Mouse (Mus musculus) limb, embryonic 13.5 days (tissue): ENCODE data around the gene Arvcf. TPM values are rescaled to one million over a fixed set of nuclear protein-coding genes. Genes with fewer than 3 reads are reported as not detected.
A peak's percentile ranks its signal among the peaks of the same experiment; 100 is the strongest.

Experiments used
- ATAC-seq: fragments of 200-750 bp; cut with Nextera tagmentation; 2 replicates; pipeline ENCODE4 v1.8.0; 2017; ENCODE audit warnings: low read depth, moderate number of reproducible peaks, moderate TSS enrichment; ENCODE audit not compliant: low FRiP score
- H3K27ac ChIP-seq: fragments of 300-500 bp; sonication (generic); 2 replicates; pipeline ENCODE4 v1.5.1; 2015; ENCODE audit warnings: inconsistent platforms, mild to moderate bottlenecking, moderate library complexity
- H3K27me3 ChIP-seq: fragments of 300-500 bp; sonication (generic); 2 replicates; pipeline ENCODE4 v1.6.1; 2015; ENCODE audit warnings: mild to moderate bottlenecking, inconsistent platforms
- H3K36me3 ChIP-seq: fragments of 300-500 bp; sonication (generic); 2 replicates; pipeline ENCODE4 v1.6.1; 2015; ENCODE audit warnings: inconsistent platforms, mild to moderate bottlenecking, moderate library complexity
- H3K4me1 ChIP-seq: fragments of 300-500 bp; sonication (generic); 2 replicates; pipeline ENCODE4 v1.6.1; 2015; ENCODE audit warnings: inconsistent platforms
- H3K4me2 ChIP-seq: fragments of 300-500 bp; sonication (generic); replicated peaks from 2 replicates; pipeline ENCODE4 v1.6.1; 2015; ENCODE audit warnings: inconsistent platforms, mild to moderate bottlenecking, moderate library complexity
- H3K4me3 ChIP-seq: fragments of 300-500 bp; sonication (generic); 2 replicates; pipeline ENCODE4 v1.5.1; 2015; ENCODE audit warnings: moderate library complexity, mild to moderate bottlenecking, inconsistent platforms
- H3K9ac ChIP-seq: fragments of 300-500 bp; sonication (generic); 2 replicates; pipeline ENCODE4 v1.6.1; 2015; ENCODE audit warnings: mild to moderate bottlenecking, inconsistent platforms
- H3K9me3 ChIP-seq: fragments of 300-500 bp; sonication (generic); 2 replicates; pipeline ENCODE4 v1.6.1; 2016; ENCODE audit warnings: inconsistent platforms
- WGBS: fragments of 180-500 bp; shearing (Covaris S2); methylation state at CpG from one replicate; pipeline ENCODE4 v1.1.7; 2015; 5-methylcytosine and 5-hydroxymethylcytosine counted together
- polyA plus RNA-seq: library from polyadenylated mRNA; unstranded; fragments of >200 nt; fragmentation: Nextera tagmentation; extraction: Ambion mirVana; gene quantifications from 2 replicates; pipeline ENCODE4 v1.2.1, GENCODE M21; 2015

Arvcf gene
- polyA plus RNA-seq, 1 experiment from 2014 or later, result 29.8 TPM

DNA sequence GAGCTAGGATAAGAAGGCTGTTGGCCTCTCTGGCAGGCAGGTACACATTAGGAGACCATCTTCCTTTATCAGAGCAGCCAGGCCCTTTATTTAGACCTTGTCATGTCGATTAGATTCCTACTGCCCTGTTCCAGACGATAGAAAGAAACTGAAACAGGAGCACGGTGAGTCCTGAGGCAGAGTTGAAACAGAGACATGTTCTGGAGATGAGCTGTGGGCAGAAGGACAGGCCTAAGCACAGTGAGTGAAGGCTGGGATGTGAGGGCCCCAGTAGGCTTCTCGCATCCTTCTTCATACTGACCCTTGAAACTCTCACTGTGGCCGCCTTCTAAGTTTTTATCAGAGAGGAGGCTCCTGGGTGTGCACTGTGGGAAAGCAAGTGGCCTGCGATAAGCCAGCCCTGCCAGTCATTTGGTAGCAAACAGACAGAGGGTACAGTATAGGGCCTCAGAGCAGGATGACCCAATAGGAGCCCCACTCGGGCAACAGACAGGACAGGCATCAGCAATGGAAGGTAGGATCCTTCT, 80.6 kb downstream of the Arvcf start:
- H3K4me1 ChIP-seq, result peaks cover 37% of the 10 kb centered on the region
- no peak overlapping the region for H3K27ac ChIP-seq
- no peaks in the 10 kb centered on the region for H3K9me3 ChIP-seq
- no peak for ATAC-seq
- no peak overlapping the region for H3K4me3 ChIP-seq
- WGBS, result 88% methylated on average over 7 of the region's 7 CpGs
- H3K9ac ChIP-seq, result no peak overlapping the region; the same call in 1 of the 2 replicates
- H3K27me3 ChIP-seq, result no peaks in the 10 kb centered on the region
- H3K36me3 ChIP-seq, result peaks cover under 1% of the 10 kb centered on the region
- no peak overlapping the region for H3K4me2 ChIP-seq

DNA sequence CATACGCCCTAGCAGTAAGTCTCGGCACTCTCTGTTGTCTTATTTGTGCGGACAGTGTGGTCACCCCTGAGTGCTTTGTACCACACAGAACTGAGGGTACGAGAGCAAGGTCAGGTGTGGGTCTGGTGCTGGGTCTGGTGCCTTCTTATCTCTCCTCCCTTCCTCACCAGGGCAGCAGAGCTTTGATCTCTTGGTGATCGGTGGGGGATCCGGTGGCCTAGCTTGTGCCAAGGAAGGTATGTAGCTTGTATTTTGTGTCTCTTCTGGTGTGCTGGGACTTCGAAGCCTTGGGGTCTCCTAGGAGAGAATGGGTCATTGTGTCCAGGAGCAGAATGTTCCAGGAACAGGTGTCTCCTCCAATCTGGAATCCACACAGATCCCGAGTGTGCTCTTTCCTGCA, 81.7 kb downstream of the Arvcf start:
- Histone ChIP-seq H3K4me3 (no peak overlapping the region), H3K9me3 (no peaks in the 10 kb centered on the region), H3K4me1 (peaks cover 27% of the 10 kb centered on the region), H3K4me2 (no peak overlapping the region), H3K27ac (no peak overlapping the region), H3K9ac (no peak overlapping the region), H3K36me3 (no peaks in the 10 kb centered on the region), H3K27me3 (no peaks in the 10 kb centered on the region)
- WGBS, result 91% methylated on average over 8 of the region's 8 CpGs
- no peak for ATAC-seq

DNA sequence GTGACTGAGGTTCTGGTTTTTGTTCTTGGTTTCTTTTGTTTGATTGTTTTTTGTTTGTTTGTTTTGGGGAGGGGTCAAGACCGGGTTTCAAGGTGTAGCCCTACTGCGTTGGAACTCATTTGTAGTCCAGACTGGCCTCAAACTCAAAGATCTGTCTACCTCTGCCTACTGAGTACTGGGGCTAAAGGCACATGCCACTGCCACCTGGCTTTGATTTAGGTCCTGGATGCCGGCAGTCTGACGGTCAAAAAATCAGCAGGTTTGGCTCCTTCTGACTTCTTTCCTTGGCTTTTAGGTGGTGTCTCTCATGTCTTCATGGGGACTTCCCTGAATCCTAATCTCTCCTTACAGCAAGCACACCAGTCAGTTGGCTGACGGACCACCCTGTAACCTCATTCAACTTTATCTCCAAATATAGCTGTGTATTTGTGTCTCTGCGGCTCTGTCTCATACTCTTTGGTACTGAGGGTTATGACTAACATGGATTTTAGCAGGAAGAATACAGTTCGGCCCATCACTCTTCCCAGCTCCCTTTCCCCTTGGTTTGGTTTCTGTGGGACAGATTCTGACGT, 82.7 kb downstream of the Arvcf start:
- peaks cover 5% of the 10 kb centered on the region; the same call in 1 of the 2 replicates for H3K36me3 ChIP-seq
- no peak overlapping the region for H3K4me3 ChIP-seq
- ATAC-seq, result no peak
- no peak overlapping the region for H3K27ac ChIP-seq
- H3K9me3 ChIP-seq, result peaks cover 5% of the 10 kb centered on the region; the same call in 1 of the 2 replicates
- no peak overlapping the region for H3K9ac ChIP-seq
- WGBS, result 62% methylated on average over 8 of the region's 8 CpGs
- H3K4me1 ChIP-seq, result peaks cover 16% of the 10 kb centered on the region
- H3K27me3 ChIP-seq, result no peaks in the 10 kb centered on the region
- H3K4me2 ChIP-seq, result no peak overlapping the region

DNA sequence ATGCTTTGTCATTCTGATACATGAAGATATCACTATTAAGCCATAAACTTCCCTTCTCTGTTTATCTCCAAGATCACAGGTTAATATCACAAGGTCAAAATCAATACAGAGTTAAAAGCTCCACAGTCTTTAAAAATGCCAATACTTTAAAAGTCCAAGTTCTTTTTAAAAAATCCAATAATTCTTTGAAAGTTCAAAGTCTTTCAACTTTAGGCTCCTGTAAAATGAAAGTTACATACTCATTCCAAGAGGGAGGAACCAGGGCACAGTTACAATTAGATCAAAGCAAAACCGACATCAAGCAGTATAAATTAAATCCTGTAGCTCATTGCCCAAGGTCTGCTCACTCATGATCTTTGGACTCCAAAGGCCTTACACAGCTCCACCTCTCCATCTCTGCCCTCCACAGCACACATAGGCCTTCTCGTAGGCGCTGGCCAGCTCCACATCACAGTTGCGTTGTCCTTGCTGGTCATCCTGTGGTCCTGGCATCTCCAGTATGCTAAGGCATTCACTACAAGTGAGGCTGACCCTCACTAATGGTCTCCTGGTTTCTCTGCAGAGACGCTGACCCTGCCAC, 85.4 kb downstream of the Arvcf start:
- H3K9ac ChIP-seq, result no peak overlapping the region
- H3K27me3 ChIP-seq, result no peaks in the 10 kb centered on the region
- peaks cover 5% of the 10 kb centered on the region; the same call in 1 of the 2 replicates for H3K9me3 ChIP-seq
- no peak for ATAC-seq
- H3K4me1 ChIP-seq, result 0 out of 2 replicates have a peak, but pooled peaks cover 5% of the 10 kb centered on the region
- H3K36me3 ChIP-seq, result peaks cover 17% of the 10 kb centered on the region
- H3K27ac ChIP-seq, result no peak overlapping the region
- WGBS, result 91% methylated on average over 5 of the region's 5 CpGs
- H3K4me2 ChIP-seq, result no peak overlapping the region
- no peak overlapping the region for H3K4me3 ChIP-seq

DNA sequence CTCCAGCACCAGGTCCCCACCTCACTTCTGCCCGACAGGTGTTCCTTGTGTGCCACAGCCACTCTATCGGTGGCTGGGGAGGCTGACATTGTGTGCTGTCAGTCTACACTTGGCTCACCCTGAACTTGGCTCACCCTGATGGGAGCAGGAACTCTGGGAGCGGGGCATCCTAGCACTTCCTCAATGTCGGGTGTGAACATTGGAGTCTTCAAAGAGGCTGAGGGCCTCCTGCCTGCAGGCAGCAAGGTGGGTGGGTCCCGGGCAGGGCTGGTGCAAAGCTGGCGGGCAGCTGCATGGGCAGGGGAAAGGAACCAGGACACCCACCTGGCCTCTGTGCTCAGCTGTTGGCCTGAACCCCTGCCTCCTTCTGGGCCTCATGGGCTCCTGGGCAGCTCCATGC, 88.1 kb downstream of the Arvcf start:
- Histone ChIP-seq H3K4me1 (no peaks in the 10 kb centered on the region), H3K9ac (no peak overlapping the region), H3K9me3 (peaks cover 5% of the 10 kb centered on the region; the same call in 1 of the 2 replicates), H3K36me3 (peaks cover 24% of the 10 kb centered on the region), H3K4me3 (no peak overlapping the region), H3K4me2 (no peak overlapping the region), H3K27ac (no peak overlapping the region), H3K27me3 (no peaks in the 10 kb centered on the region)
- no peak for ATAC-seq
- WGBS, result 83% methylated on average over 6 of the region's 6 CpGs

DNA sequence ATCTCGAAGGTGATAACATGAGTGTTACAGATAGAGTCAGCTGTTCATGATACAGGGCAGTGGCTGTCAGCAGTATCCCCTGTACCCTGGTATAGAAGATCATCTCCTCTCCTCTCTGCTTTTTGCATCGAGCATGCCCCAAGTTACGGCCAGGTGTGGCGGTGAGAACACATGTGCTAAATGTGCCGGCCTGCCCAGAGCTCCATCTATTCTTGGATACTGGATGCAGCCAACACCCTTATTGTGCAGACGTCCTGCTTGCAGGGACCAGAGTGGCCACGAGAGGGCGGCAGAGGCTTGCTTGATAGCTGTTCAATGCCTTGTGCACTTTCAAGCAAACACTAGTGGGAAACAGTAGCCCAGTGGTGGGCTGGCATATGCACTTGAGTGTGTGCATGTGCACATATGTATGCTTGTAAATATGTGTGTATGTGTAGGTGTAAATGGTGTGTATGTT, 95.4 kb downstream of the Arvcf start:
- no peak overlapping the region for H3K27ac ChIP-seq
- H3K9me3 ChIP-seq, result no peaks in the 10 kb centered on the region
- no peak overlapping the region for H3K4me2 ChIP-seq
- no peaks in the 10 kb centered on the region for H3K27me3 ChIP-seq
- H3K36me3 ChIP-seq, result peaks cover 21% of the 10 kb centered on the region
- H3K9ac ChIP-seq, result no peak overlapping the region
- ATAC-seq, result peak; percentile 83
- H3K4me3 ChIP-seq, result no peak overlapping the region
- 22% methylated on average over 8 of the region's 8 CpGs for WGBS
- H3K4me1 ChIP-seq, result peaks cover 15% of the 10 kb centered on the region

DNA sequence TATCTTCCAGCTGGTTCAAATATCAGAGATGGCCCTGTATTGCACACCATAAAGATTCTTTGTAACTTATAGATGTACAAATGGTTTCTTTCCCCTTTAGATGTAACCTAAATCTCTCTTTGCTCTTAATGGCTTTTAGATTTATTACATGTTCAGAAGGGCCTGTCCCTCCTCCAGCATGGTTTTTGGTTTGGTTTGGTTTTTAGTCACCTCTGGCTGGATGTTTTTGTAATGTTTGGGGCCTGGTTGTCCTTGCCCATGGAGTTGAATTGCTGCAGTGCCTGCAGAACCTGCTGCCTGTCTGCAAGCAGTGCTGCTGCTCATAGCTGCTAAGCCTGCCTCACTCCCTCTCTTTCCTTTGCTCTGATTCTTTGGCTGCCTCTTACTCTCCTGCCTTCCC, 99.3 kb downstream of the Arvcf start:
- Histone ChIP-seq H3K36me3 (peaks cover 9% of the 10 kb centered on the region), H3K27ac (peak overlapping the region; percentile 67; the same call in 1 of the 2 replicates), H3K27me3 (no peaks in the 10 kb centered on the region), H3K9ac (peak overlapping the region; percentile 39), H3K4me2 (no peak overlapping the region), H3K9me3 (no peaks in the 10 kb centered on the region), H3K4me1 (peaks cover 38% of the 10 kb centered on the region), H3K4me3 (no peak overlapping the region)
- ATAC-seq, result no peak

DNA sequence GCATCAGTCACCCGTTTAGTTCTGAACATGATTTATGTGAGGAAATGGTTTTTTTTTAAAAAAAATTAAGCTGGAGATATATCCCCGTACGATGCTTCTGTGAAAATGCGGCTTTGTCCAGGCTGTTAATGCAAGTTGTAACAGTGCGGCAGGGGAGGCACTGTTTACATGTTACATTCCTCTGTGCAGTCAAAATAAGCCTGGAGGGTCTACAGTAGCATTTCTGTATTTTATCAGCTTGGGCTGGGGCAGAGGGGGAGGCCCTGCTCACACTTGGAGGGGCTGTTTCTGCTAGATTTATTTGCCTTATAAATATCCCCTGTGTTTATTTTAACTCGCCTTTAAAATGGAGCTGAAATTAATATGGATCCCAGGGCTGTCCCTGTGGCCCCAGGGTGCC, 100.1 kb downstream of the Arvcf start:
- WGBS, result 34% methylated on average over 6 of the region's 6 CpGs
- Histone ChIP-seq H3K4me3 (no peak overlapping the region), H3K9ac (no peak overlapping the region), H3K4me1 (peaks cover 42% of the 10 kb centered on the region), H3K36me3 (peaks cover 9% of the 10 kb centered on the region), H3K9me3 (no peaks in the 10 kb centered on the region), H3K27ac (0 out of 2 replicates have a peak overlapping the region, but pooled peaks have one; percentile 22), H3K4me2 (no peak overlapping the region), H3K27me3 (no peaks in the 10 kb centered on the region)
- no peak for ATAC-seq

DNA sequence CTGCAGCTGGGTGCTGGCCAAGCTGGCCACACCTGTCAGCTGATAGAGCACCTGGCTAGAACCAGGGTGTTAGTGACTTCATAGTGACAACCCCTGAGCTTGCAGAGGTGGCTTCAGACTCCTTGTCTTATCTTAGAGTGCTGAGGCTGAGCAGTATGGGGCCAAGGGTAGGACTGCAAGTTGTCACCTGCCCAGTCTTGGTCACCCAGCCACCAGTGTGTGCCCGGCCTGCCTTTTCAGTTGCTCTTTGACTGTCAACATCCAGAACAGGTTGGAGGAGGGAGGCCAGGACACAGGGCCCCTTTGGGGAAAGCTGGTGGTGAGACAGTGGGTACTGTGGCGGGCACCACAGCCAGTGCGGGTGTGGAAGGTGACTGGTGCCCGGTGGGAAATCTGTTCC, 101.0 kb downstream of the Arvcf start:
- Histone ChIP-seq H3K4me3 (no peak overlapping the region), H3K4me1 (peaks cover 42% of the 10 kb centered on the region), H3K4me2 (no peak overlapping the region), H3K27me3 (no peaks in the 10 kb centered on the region), H3K9me3 (no peaks in the 10 kb centered on the region), H3K27ac (no peak overlapping the region), H3K36me3 (peaks cover 9% of the 10 kb centered on the region), H3K9ac (no peak overlapping the region)
- no peak for ATAC-seq
- WGBS, result 93% methylated on average over 4 of the region's 4 CpGs

DNA sequence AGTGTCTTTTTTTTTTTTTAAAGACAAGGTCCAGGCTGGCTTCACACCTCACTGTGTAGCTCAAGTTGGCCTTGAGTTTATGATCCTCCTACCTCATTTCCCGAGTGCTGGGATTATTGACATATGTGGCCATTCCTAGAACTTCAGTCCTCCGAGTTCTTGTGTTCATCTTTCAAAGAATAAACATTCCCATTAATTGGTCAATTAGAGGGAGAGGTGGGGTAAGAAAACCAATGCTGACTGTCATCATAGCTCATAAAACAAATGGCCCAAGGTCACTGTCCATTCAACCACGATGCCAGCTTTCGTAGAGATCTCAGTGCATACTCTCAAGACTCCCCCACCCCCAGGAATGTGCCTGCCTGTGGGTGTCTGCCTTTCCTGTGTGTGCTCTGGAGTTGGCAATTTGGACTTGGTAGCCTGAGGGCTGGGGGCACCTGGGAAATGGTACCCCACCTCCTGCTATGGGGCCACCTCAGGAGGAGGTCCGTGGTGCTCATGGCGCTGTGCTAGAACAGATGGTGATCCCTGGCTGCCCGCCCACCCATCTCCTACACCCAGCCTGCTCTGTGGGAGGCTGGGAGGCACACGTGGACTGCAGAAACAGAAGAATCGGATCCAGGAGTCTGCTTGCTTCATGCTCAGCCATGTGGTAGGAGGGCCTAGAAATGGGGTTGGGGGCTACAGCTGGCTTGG, 103.7 kb downstream of the Arvcf start:
- H3K9ac ChIP-seq, result no peak overlapping the region
- no peaks in the 10 kb centered on the region for H3K9me3 ChIP-seq
- no peak overlapping the region for H3K4me3 ChIP-seq
- peaks cover 42% of the 10 kb centered on the region for H3K4me1 ChIP-seq
- H3K36me3 ChIP-seq, result peaks cover 8% of the 10 kb centered on the region
- no peak overlapping the region for H3K27ac ChIP-seq
- no peaks in the 10 kb centered on the region for H3K27me3 ChIP-seq
- 40% methylated on average over 9 of the region's 9 CpGs for WGBS
- H3K4me2 ChIP-seq, result no peak overlapping the region
- peak; percentile 26; the same call in 1 of the 2 replicates for ATAC-seq

DNA sequence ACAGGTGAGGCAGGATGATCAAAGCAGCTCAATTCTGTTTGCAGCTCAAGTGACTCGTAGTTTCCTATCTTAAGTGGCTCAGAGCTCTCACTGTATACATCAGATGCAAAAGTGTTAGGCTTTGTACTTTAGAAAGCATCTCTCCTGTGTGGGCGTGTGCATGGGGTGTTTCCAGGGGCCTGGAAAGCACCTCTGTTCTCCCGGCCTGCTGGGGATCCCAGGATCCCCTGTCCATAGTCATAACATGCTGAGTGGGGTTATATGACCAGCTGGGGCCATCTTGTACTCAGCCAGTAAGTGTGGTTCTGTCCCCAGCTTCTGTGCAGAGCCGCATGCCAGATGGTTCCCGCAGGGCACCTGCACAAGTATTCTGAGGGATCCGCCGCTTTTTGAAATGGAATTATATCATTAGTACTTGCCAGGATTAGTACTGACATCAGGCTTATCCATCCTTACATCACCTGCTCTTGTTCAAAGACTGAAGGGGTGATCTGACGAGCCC, 104.4 kb downstream of the Arvcf start:
- Histone ChIP-seq H3K9ac (no peak overlapping the region; the same call in 1 of the 2 replicates), H3K36me3 (peaks cover 13% of the 10 kb centered on the region), H3K27me3 (no peaks in the 10 kb centered on the region; the same call in 1 of the 2 replicates), H3K4me3 (no peak overlapping the region), H3K9me3 (no peaks in the 10 kb centered on the region), H3K4me2 (no peak overlapping the region), H3K27ac (no peak overlapping the region), H3K4me1 (peaks cover 35% of the 10 kb centered on the region)
- WGBS, result 81% methylated on average over 8 of the region's 8 CpGs
- no peak for ATAC-seq

DNA sequence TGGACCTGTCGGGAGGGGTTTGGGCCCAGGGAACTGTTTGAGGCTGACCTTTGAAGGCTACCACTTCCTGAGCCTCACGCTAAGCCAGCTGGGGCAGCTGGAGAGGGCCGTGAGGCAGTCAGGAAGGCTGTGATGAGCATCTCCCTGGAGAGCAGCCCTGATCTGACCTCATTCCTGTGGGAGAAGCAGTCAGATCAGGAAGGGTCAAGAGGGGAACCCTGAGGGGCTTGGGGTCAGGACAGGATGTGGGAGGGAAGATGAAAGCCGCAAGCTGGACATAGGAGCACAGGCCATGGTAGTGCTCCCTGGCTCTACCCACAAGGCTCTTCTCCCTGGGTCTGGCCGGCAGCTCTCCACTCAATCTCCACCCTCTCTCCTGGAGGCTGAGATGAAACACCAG, 105.9 kb downstream of the Arvcf start:
- no peak for ATAC-seq
- peaks cover 20% of the 10 kb centered on the region for H3K36me3 ChIP-seq
- H3K9me3 ChIP-seq, result no peaks in the 10 kb centered on the region
- H3K4me2 ChIP-seq, result no peak overlapping the region
- no peak overlapping the region for H3K4me3 ChIP-seq
- WGBS, result 28% methylated on average over 5 of the region's 5 CpGs
- no peak overlapping the region for H3K27ac ChIP-seq
- H3K27me3 ChIP-seq, result no peaks in the 10 kb centered on the region; the same call in 1 of the 2 replicates
- H3K4me1 ChIP-seq, result peaks cover 24% of the 10 kb centered on the region
- H3K9ac ChIP-seq, result 0 out of 2 replicates have a peak overlapping the region, but pooled peaks have one; percentile 13
